Mouse (Mus musculus): ENCODE results near the gene H2-DMb2. TPM values are rescaled to one million over a fixed set of nuclear protein-coding genes. Genes with fewer than 3 reads are reported as not detected.
A peak's percentile ranks its signal among the peaks of the same experiment; 100 is the strongest.

H2-DMb2 gene
- polyA plus RNA-seq, 1 experiment from 2014 or later = 0.32 TPM

GRCm38 (mm10) chr17:34135297-34136224, 7.5 kb upstream of the H2-DMb2 start:
- WGBS = 8% methylated on average over 31 of the region's 31 CpGs
- H3K4me2 ChIP-seq = peak overlapping the region; percentile 69
- no peaks in the 10 kb centered on the region for H3K9me3 ChIP-seq (ENCODE audit: control insufficient read depth, low read length)
- H3K4me1 ChIP-seq (replicated peaks; ENCODE audit: control insufficient read depth, insufficient read depth, low read length) = peaks cover 11% of the 10 kb centered on the region; the same call in 1 of the 2 replicates
- peak; percentile 90 for ATAC-seq (replicated peaks; ENCODE audit: low FRiP score)
- peak; percentile 90 for DNase-seq (ENCODE audit: low spot score)
- peaks cover 42% of the 10 kb centered on the region for H3K27me3 ChIP-seq (replicated peaks; ENCODE audit: control insufficient read depth, insufficient read depth, low read length)
- peak overlapping the region; percentile 32 for H3K4me3 ChIP-seq (ENCODE audit: low read depth, low read length)
- peak overlapping the region; percentile 28; the same call in 1 of the 2 replicates for H3K9ac ChIP-seq (ENCODE audit: low read depth, low read length)
- H3K36me3 ChIP-seq (ENCODE audit: control insufficient read depth, insufficient read depth, low read length) = no peaks in the 10 kb centered on the region
- H3K27ac ChIP-seq (ENCODE audit: low read depth, low read length) = no peak overlapping the region

- ATAC-seq (replicated peaks; ENCODE audit: low FRiP score) (no peak), DNase-seq (ENCODE audit: low spot score) (no peak)
- H3K4me3 ChIP-seq (ENCODE audit: low read depth, low read length) = no peak overlapping the region
- H3K36me3 ChIP-seq (ENCODE audit: control insufficient read depth, insufficient read depth, low read length) = no peaks in the 10 kb centered on the region
- H3K4me1 ChIP-seq (replicated peaks; ENCODE audit: control insufficient read depth, insufficient read depth, low read length) = peaks cover 11% of the 10 kb centered on the region; the same call in 1 of the 2 replicates
- no peak overlapping the region for H3K4me2 ChIP-seq
- H3K27ac ChIP-seq (ENCODE audit: low read depth, low read length) = no peak overlapping the region
- peaks cover 51% of the 10 kb centered on the region for H3K27me3 ChIP-seq (replicated peaks; ENCODE audit: control insufficient read depth, insufficient read depth, low read length)
- 64% methylated on average over 7 of the region's 7 CpGs for WGBS
- H3K9ac ChIP-seq (ENCODE audit: low read depth, low read length) = no peak overlapping the region
- no peaks in the 10 kb centered on the region for H3K9me3 ChIP-seq (ENCODE audit: control insufficient read depth, low read length)
Observed at GRCm38 (mm10) chr17:34137601-34138000, 5.5 kb upstream of the H2-DMb2 start.

- H3K9ac ChIP-seq (ENCODE audit: low read depth, low read length) = no peak overlapping the region
- no peaks in the 10 kb centered on the region for H3K36me3 ChIP-seq (ENCODE audit: control insufficient read depth, insufficient read depth, low read length)
- H3K4me2 ChIP-seq = no peak overlapping the region
- WGBS = 71% methylated on average over 7 of the region's 7 CpGs
- H3K27ac ChIP-seq (ENCODE audit: low read depth, low read length) = no peak overlapping the region
- ATAC-seq (replicated peaks; ENCODE audit: low FRiP score) (no peak), DNase-seq (ENCODE audit: low spot score) (no peak)
- H3K4me3 ChIP-seq (ENCODE audit: low read depth, low read length) = no peak overlapping the region
- H3K4me1 ChIP-seq (replicated peaks; ENCODE audit: control insufficient read depth, insufficient read depth, low read length) = peaks cover 11% of the 10 kb centered on the region
- H3K9me3 ChIP-seq (ENCODE audit: control insufficient read depth, low read length) = no peaks in the 10 kb centered on the region
- H3K27me3 ChIP-seq (replicated peaks; ENCODE audit: control insufficient read depth, insufficient read depth, low read length) = peaks cover 51% of the 10 kb centered on the region
Observed at GRCm38 (mm10) chr17:34138655-34139054, 4.5 kb upstream of the H2-DMb2 start.

DNA sequence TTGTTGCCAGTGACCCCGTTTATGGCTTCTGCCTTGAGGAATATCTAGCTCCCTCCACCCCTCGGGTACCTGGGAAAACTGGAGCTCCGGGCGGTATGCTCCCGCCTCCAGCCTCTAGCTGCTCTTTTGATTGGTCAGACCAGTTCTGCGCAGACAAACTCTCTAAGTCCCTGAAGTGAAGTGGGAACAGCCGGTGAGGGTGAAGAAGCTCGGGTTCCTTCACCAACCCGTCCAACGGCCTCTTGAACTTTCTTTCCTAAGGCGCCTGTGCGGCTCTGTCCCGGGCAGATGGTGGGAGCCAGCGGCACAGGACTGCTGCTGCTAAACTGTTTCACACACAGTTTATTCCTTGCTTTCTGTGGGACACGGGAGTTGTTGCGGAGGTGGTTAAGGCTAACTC, 3.7 kb upstream of the H2-DMb2 start:
- ATAC-seq (replicated peaks; ENCODE audit: low FRiP score) (no peak), DNase-seq (ENCODE audit: low spot score) (no peak)
- peak overlapping the region; percentile 25 for H3K4me3 ChIP-seq (ENCODE audit: low read depth, low read length)
- H3K27ac ChIP-seq (ENCODE audit: low read depth, low read length) = no peak overlapping the region
- H3K27me3 ChIP-seq (replicated peaks; ENCODE audit: control insufficient read depth, insufficient read depth, low read length) = peaks cover 51% of the 10 kb centered on the region
- no peaks in the 10 kb centered on the region for H3K9me3 ChIP-seq (ENCODE audit: control insufficient read depth, low read length)
- WGBS = 6% methylated on average over 16 of the region's 16 CpGs
- no peaks in the 10 kb centered on the region for H3K36me3 ChIP-seq (ENCODE audit: control insufficient read depth, insufficient read depth, low read length)
- peaks cover 11% of the 10 kb centered on the region for H3K4me1 ChIP-seq (replicated peaks; ENCODE audit: control insufficient read depth, insufficient read depth, low read length)
- no peak overlapping the region for H3K9ac ChIP-seq (ENCODE audit: low read depth, low read length)
- H3K4me2 ChIP-seq = peak overlapping the region; percentile 58

DNA sequence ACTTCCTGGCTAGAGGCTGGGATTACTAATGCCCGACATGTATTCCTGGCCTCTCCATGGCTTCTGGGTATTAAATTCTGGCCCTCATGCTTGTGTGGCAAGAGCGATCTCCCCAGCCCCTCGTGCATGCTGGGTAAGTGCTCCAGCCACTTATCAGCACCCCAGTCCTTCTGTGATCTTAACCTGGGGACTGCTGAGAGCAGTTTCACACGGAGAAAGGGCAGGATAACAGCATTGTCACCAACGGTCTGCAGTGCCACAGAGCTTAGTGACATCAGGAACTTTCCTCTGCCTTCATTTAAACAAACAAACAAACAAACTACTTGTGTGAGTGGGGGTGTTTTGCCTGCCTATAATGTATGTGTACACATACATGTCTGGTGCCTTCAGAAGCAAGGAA, 2.9 kb upstream of the H2-DMb2 start:
- Histone ChIP-seq H3K36me3 (ENCODE audit: control insufficient read depth, insufficient read depth, low read length) (no peaks in the 10 kb centered on the region), H3K27me3 (replicated peaks; ENCODE audit: control insufficient read depth, insufficient read depth, low read length) (peaks cover 51% of the 10 kb centered on the region), H3K9ac (ENCODE audit: low read depth, low read length) (no peak overlapping the region), H3K4me3 (ENCODE audit: low read depth, low read length) (peak overlapping the region; percentile 25; the same call in 1 of the 2 replicates), H3K9me3 (ENCODE audit: control insufficient read depth, low read length) (no peaks in the 10 kb centered on the region), H3K4me1 (replicated peaks; ENCODE audit: control insufficient read depth, insufficient read depth, low read length) (peaks cover 11% of the 10 kb centered on the region), H3K4me2 (peak overlapping the region; percentile 58), H3K27ac (ENCODE audit: low read depth, low read length) (no peak overlapping the region)
- no peak for ATAC-seq (replicated peaks; ENCODE audit: low FRiP score)
- WGBS = 3% methylated on average over 5 of the region's 5 CpGs
- no peak for DNase-seq (ENCODE audit: low spot score)

- Histone ChIP-seq H3K36me3 (ENCODE audit: control insufficient read depth, insufficient read depth, low read length) (no peaks in the 10 kb centered on the region), H3K9ac (ENCODE audit: low read depth, low read length) (no peak overlapping the region), H3K27me3 (replicated peaks; ENCODE audit: control insufficient read depth, insufficient read depth, low read length) (peaks cover 48% of the 10 kb centered on the region), H3K4me3 (ENCODE audit: low read depth, low read length) (no peak overlapping the region), H3K4me1 (replicated peaks; ENCODE audit: control insufficient read depth, insufficient read depth, low read length) (peaks cover 6% of the 10 kb centered on the region), H3K9me3 (ENCODE audit: control insufficient read depth, low read length) (no peaks in the 10 kb centered on the region), H3K4me2 (no peak overlapping the region), H3K27ac (ENCODE audit: low read depth, low read length) (no peak overlapping the region)
- no peak for ATAC-seq (replicated peaks; ENCODE audit: low FRiP score)
- no peak for DNase-seq (ENCODE audit: low spot score)
- 55% methylated on average over 4 of the region's 4 CpGs for WGBS
Observed at GRCm38 (mm10) chr17:34141448-34141847, 1.7 kb upstream of the H2-DMb2 start.

GRCm38 (mm10) chr17:34142456-34143010, 574 bp upstream of the H2-DMb2 start:
- H3K9ac ChIP-seq (ENCODE audit: low read depth, low read length) = no peak overlapping the region
- peaks cover 38% of the 10 kb centered on the region for H3K27me3 ChIP-seq (replicated peaks; ENCODE audit: control insufficient read depth, insufficient read depth, low read length)
- no peaks in the 10 kb centered on the region for H3K9me3 ChIP-seq (ENCODE audit: control insufficient read depth, low read length)
- no peak overlapping the region for H3K27ac ChIP-seq (ENCODE audit: low read depth, low read length)
- H3K4me3 ChIP-seq (ENCODE audit: low read depth, low read length) = no peak overlapping the region
- H3K4me2 ChIP-seq = no peak overlapping the region
- H3K4me1 ChIP-seq (replicated peaks; ENCODE audit: control insufficient read depth, insufficient read depth, low read length) = peaks cover 6% of the 10 kb centered on the region
- 71% methylated on average over 7 of the region's 7 CpGs for WGBS
- H3K36me3 ChIP-seq (ENCODE audit: control insufficient read depth, insufficient read depth, low read length) = no peaks in the 10 kb centered on the region
- DNase-seq (ENCODE audit: low spot score) (no peak), ATAC-seq (replicated peaks; ENCODE audit: low FRiP score) (no peak)

DNA sequence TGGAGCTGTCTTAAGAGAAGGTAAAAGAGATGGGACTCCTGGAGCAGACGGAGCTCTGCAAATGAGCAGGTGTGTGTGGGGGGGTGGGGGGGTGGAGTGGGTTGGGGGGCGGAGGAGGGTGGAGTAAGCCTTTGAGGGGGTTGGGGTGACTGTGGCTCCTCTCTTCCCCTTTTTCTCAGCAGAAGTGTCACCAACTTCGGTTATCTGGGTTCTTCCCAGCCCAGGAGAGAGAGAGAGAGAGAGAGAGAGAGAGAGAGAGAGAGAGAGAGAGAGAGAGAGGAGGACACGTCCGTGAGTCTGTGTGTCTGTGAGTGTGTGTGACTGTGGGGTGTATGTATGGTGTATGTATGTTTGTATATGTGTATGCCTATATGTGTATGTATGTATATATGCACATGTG, 354 bp downstream of the H2-DMb2 start:
- Histone ChIP-seq H3K4me1 (replicated peaks; ENCODE audit: control insufficient read depth, insufficient read depth, low read length) (peaks cover 6% of the 10 kb centered on the region), H3K27me3 (replicated peaks; ENCODE audit: control insufficient read depth, insufficient read depth, low read length) (peaks cover 32% of the 10 kb centered on the region), H3K36me3 (ENCODE audit: control insufficient read depth, insufficient read depth, low read length) (no peaks in the 10 kb centered on the region), H3K9ac (ENCODE audit: low read depth, low read length) (no peak overlapping the region), H3K4me3 (ENCODE audit: low read depth, low read length) (no peak overlapping the region), H3K4me2 (no peak overlapping the region), H3K9me3 (ENCODE audit: control insufficient read depth, low read length) (no peaks in the 10 kb centered on the region), H3K27ac (ENCODE audit: low read depth, low read length) (no peak overlapping the region)
- ATAC-seq (replicated peaks; ENCODE audit: low FRiP score) (no peak), DNase-seq (ENCODE audit: low spot score) (no peak)
- WGBS = 54% methylated on average over 5 of the region's 5 CpGs
